ENCODE assay signal across 16 mouse cellular contexts in the genomic region with DNA sequence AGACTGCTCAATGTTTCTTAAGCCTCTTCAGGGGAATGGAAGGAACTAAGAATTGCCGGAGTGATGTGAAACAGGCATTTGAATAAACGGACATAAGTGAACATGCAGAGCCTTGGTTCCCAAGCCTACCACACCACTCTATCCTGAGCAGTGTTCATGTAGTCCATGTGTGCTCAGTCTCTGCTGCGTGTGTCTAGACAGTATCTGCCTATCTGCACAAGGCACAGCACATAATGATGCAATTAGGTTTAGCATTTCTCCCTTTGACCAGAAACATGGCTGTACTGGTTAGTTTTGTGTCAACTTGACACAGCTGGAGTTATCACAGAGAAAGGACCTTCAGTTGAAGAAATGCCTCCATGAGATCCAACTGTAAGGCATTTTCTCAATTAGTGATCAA. TPM values are rescaled to one million over a fixed set of nuclear protein-coding genes. Genes with fewer than 3 reads are reported as not detected.
"Had no signal": no experiment of that assay in that cellular context is flagged by ENCODE, and none has a peak within 500 bp of the region (broad histone marks: within the 10 kb centered on the region; RNA-seq: fewer than 3 reads in every experiment).

No protein-coding gene starts in this region.

RNA-seq across cellular contexts. Expression of a gene that starts 20.2 kb away (rescaled TPM):
- total RNA-seq: midbrain, postnatal 0 days; monocyte, adult 5-6 weeks; neutrophil, adult 5-6 weeks had no signal
- polyA plus RNA-seq: liver, postnatal 0 days; lung, adult 2 months; lung, postnatal 0 days; macrophage; midbrain, embryonic 15.5 days; midbrain, postnatal 0 days; neural tube, embryonic 12.5 days; neural tube, embryonic 14.5 days; spleen, adult 2 months; stomach, embryonic 15.5 days; stomach, postnatal 0 days; thymus, adult 2 months had no signal

RNA-seq across cellular contexts. Expression of a gene that starts 35.4 kb away (rescaled TPM):
- total RNA-seq: midbrain, postnatal 0 days; monocyte, adult 5-6 weeks; neutrophil, adult 5-6 weeks had no signal
- polyA plus RNA-seq: liver, embryonic 15.5 days; liver, postnatal 0 days; lung, adult 2 months; lung, postnatal 0 days; macrophage; midbrain, embryonic 13.5 days; spleen, adult 2 months; thymus, adult 2 months had no signal
